Mouse (Mus musculus) ES-E14 (cell line): ENCODE measurements around the gene Zbtb7a.

Source experiments
- CHD2 ChIP-seq: IDR thresholded peaks from 2 replicates; pipeline ENCODE4 v1.6.1; 2014; ENCODE audit warnings: mild to moderate bottlenecking, low read depth, low read length, inconsistent platforms
- HCFC1 ChIP-seq: IDR thresholded peaks from 2 replicates; pipeline ENCODE4 v1.6.1; 2012; ENCODE audit warnings: low read length, inconsistent platforms, borderline replicate concordance; ENCODE audit not compliant: insufficient read depth
- ZC3H11A ChIP-seq: IDR thresholded peaks from 2 replicates; pipeline ENCODE4 v1.6.1; 2012; ENCODE audit warnings: low read depth, mild to moderate bottlenecking, inconsistent platforms, low read length, borderline replicate concordance
- ZNF384 ChIP-seq: IDR thresholded peaks from 2 replicates; pipeline ENCODE4 v1.6.1; 2012; ENCODE audit warnings: low read depth, low read length, inconsistent platforms

GRCm38 (mm10) chr10:81089216-81089615, 45.8 kb upstream of the Zbtb7a start:
- TF ChIP-seq HCFC1 (no peak), ZC3H11A (no peak), ZNF384 (no peak), CHD2 (no peak)
